Mouse (Mus musculus) heart, postnatal 0 days (tissue): ENCODE data around the gene Birc5.

ENCODE experiments used
- CTCF ChIP-seq: IDR thresholded peaks from 2 replicates; pipeline ENCODE4 v1.5.1; 2016; ENCODE audit warnings: antibody characterized with exemption, control low read depth, low read depth
- EP300 ChIP-seq: IDR thresholded peaks from 2 replicates; pipeline ENCODE4 v1.6.1; 2016; ENCODE audit warnings: antibody characterized with exemption, low read depth

DNA sequence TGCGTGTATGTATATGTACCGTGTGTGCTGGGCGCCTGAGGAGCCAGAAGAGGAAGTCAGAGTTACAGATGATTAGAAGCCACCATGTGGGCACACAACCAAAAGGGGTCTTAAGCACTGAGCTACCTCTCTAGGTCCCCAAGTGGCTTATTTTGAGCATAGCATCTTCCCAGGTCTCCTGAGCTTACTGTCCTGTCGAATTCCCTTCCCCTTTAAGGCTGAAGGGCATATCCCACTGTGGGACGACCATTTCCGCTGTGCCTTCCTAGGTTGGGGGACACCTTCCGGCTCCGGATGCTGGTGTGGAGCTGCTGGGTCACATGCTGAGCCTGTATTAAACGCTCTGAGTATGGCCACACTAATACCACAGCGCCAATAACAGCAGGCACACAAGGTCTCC, 45.6 kb downstream of the Birc5 start:
- TF ChIP-seq EP300 (no peak), CTCF (no peak)
